Mouse (Mus musculus): ENCODE measurements at regions not wholly inside any gene's neighbourhood (a gene's known extent, or its start where the extent isn't known, plus 50 kb on each side); places are given as distances from the start of the nearest gene placed in this dataset.

DNA sequence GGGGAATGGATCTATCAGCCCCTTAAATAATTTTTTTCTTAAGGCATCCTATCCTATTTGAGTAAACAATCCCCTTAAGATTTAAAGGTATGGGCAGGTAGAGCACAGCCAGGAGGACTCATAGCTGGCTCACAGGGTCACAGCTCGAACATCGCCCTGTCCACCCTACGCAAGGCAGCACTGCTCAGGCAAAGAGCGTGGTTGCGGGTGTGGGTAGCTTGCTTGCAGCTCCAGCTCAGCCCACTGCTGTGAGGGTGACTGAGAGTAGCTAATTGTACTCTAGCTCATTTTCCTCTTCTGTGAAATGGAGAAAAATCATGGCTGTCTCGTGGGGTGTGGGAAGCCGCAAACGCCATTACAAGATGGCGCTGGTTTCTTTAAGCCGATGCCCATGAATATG lies 350.1 kb upstream of the Jmjd1c start:
- Histone ChIP-seq H3K27me3 (no peaks in the 10 kb centered on the region), H3K4me2 (replicated peaks) (no peak overlapping the region), H3K4me1 (replicated peaks) (0 out of 2 replicates have a peak, but pooled peaks cover 3% of the 10 kb centered on the region), H3K4me3 (replicated peaks) (no peak overlapping the region), H3K36me3 (no peaks in the 10 kb centered on the region), H3K9ac (replicated peaks) (no peak overlapping the region), H3K27ac (no peak overlapping the region), H3K9me3 (no peaks in the 10 kb centered on the region)
- no peak for ATAC-seq
- 97% methylated on average over 10 of the region's 10 CpGs for WGBS

DNA sequence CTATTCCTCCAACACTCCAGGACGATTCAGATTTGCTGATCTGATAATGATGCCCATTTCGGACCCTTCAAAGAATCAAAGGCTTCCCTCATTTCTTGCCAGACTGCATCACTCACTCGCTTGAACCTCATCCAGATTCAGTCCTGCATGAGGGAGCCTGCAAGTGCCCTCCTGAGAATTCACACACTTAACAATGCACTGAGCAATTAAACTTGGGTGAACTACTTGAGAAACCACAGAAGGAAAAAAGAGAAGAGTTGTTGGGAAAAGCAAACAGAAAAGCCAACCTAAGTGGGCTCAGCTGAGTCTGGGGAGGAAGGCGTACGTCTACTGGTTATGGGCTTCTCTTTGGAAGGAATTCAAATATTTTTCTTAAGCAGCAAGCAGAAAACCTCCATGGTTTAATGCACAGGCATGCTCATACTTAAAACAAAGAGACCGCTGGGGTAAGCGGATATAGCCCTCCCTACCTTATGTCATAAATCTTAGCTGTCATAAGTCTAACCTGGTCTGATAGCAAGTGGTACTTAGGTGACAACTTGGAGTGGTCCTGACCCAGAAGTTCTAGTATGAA lies 343.6 kb upstream of the Jmjd1c start:
- no peak overlapping the region for H3K27ac ChIP-seq
- H3K27me3 ChIP-seq: no peaks in the 10 kb centered on the region
- ATAC-seq: no peak
- H3K9ac ChIP-seq (replicated peaks): no peak overlapping the region
- H3K4me2 ChIP-seq (replicated peaks): no peak overlapping the region
- WGBS: 93% methylated on average over 7 of the region's 7 CpGs
- 0 out of 2 replicates have a peak, but pooled peaks cover 3% of the 10 kb centered on the region for H3K4me1 ChIP-seq (replicated peaks)
- H3K9me3 ChIP-seq: no peaks in the 10 kb centered on the region
- no peaks in the 10 kb centered on the region for H3K36me3 ChIP-seq
- no peak overlapping the region for H3K4me3 ChIP-seq (replicated peaks)

DNA sequence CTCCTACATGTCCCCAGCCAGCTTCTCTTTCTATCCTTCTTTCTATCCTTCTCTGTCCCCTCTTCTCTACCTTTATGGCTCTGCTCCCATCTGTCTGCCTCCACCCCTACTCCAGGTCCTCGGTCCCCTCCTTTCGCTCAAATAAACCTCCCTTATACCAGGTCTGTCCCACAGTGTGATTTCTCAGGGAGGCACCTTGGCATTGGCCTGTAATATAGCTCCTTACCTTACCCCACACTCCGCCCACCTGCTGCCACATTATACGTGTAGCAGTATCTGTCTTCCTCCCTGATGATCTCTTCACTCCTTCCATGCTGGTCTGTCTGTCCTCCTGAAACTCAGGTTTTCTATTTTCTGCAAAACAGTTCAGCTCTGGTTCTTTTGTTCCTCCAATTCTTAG lies 339.1 kb upstream of the Jmjd1c start:
- Histone ChIP-seq H3K4me3 (replicated peaks) (no peak overlapping the region), H3K36me3 (no peaks in the 10 kb centered on the region), H3K4me2 (replicated peaks) (no peak overlapping the region), H3K27ac (no peak overlapping the region), H3K4me1 (replicated peaks) (no peaks in the 10 kb centered on the region), H3K9ac (replicated peaks) (no peak overlapping the region), H3K27me3 (no peaks in the 10 kb centered on the region), H3K9me3 (no peaks in the 10 kb centered on the region)
- no peak for ATAC-seq
- 86% methylated on average over 4 of the region's 4 CpGs for WGBS

GRCm38 (mm10) chr10:66770161-66771030 lies 325.5 kb upstream of the Jmjd1c start:
- 45% methylated on average over 21 of the region's 21 CpGs for WGBS
- no peak overlapping the region for H3K4me3 ChIP-seq (replicated peaks)
- H3K27ac ChIP-seq: no peak overlapping the region
- peaks cover 4% of the 10 kb centered on the region for H3K4me1 ChIP-seq (replicated peaks)
- H3K9ac ChIP-seq (replicated peaks): no peak overlapping the region
- no peaks in the 10 kb centered on the region for H3K27me3 ChIP-seq
- H3K36me3 ChIP-seq: no peaks in the 10 kb centered on the region
- peak overlapping the region; percentile 44 for H3K4me2 ChIP-seq (replicated peaks)
- peak; percentile 63 for ATAC-seq
- peaks cover 15% of the 10 kb centered on the region; the same call in 1 of the 2 replicates for H3K9me3 ChIP-seq

DNA sequence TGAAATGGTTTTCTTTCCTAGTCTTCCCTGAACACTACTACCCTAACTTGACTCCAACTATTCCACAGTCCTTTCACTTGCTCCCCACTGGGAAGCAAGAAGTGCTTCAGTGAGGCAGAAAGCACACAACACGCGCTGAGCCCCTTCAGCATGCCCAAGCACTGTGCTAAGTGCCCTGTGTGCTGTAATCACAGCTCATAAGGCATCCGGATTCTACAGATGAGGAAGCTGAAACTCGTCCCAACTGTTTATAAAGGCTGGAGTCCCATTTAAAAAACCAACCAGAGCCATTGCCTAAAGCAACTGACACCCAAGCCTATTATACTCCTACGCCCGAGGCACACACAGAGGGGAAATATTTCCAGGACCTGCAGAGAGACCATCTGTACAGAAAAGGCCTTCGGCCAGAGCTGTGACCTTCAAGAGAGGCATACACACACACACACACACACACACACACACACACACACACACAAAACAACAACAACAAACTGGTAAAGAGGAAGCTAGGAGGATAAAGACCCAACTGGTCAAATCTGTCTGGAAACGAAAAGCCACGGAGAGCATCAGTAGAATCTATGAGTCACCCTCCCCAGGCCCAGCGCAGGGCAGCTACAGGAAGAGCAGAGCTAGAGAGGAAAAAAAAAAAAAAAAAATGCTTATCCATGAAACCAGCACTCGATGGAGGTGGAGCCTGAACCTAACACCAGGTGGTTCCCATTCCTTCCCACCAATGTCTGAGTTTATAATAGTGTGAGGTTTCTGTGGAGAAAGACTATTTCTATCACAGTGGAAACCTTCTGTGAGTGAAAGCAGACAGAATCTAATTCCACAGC lies 315.4 kb upstream of the Jmjd1c start:
- no peak overlapping the region for H3K27ac ChIP-seq
- no peak for ATAC-seq
- H3K36me3 ChIP-seq: no peaks in the 10 kb centered on the region
- WGBS: 84% methylated on average over 11 of the region's 11 CpGs
- no peak overlapping the region for H3K4me3 ChIP-seq (replicated peaks)
- H3K9me3 ChIP-seq: no peaks in the 10 kb centered on the region
- H3K9ac ChIP-seq (replicated peaks): no peak overlapping the region
- H3K27me3 ChIP-seq: no peaks in the 10 kb centered on the region
- H3K4me1 ChIP-seq (replicated peaks): no peaks in the 10 kb centered on the region
- no peak overlapping the region for H3K4me2 ChIP-seq (replicated peaks)

DNA sequence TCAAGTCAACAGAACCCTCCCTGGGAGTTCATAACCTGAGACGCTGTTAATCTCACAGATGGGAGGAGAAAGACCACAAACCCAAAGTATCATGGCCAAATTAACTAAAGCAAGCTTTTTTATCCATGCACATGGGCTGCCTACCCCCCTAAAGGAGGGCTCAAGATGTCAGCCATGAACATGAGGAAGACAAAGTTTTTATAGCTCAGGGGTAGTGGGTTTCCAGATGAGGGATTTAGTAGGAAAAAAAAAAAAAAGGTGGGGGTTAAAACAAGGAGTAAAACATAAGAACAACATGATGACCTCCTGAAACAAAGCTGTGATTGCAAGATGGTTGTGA lies 314.8 kb upstream of the Jmjd1c start:
- ATAC-seq: no peak
- 88% methylated on average over 1 of the region's 1 CpGs for WGBS
- Histone ChIP-seq H3K4me2 (replicated peaks) (no peak overlapping the region), H3K9ac (replicated peaks) (no peak overlapping the region), H3K27ac (no peak overlapping the region), H3K4me1 (replicated peaks) (no peaks in the 10 kb centered on the region), H3K27me3 (no peaks in the 10 kb centered on the region), H3K4me3 (replicated peaks) (no peak overlapping the region), H3K9me3 (no peaks in the 10 kb centered on the region), H3K36me3 (no peaks in the 10 kb centered on the region)

DNA sequence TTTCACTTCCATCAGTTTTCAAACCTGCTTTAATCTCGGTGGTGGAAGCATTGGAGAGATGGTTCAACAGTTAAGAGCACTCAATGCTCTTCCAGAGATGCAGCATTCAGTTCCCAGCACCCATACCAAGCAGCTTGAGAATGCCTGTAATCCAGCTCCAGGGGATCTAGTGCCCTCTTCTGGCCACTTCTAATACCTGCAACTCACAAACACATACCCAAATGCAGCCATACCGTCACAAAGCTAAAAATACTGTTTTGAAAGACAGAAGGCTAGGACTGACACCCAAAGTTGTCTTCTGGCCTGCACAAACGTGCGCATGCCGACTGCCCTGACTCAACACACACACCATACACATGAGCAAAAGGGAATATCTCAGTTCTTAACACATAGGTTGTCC lies 313.9 kb upstream of the Jmjd1c start:
- H3K9ac ChIP-seq (replicated peaks): no peak overlapping the region
- no peak overlapping the region for H3K27ac ChIP-seq
- H3K4me3 ChIP-seq (replicated peaks): no peak overlapping the region
- H3K36me3 ChIP-seq: no peaks in the 10 kb centered on the region
- H3K27me3 ChIP-seq: no peaks in the 10 kb centered on the region
- H3K4me1 ChIP-seq (replicated peaks): no peaks in the 10 kb centered on the region
- no peak for ATAC-seq
- 94% methylated on average over 5 of the region's 5 CpGs for WGBS
- H3K4me2 ChIP-seq (replicated peaks): no peak overlapping the region
- no peaks in the 10 kb centered on the region for H3K9me3 ChIP-seq

DNA sequence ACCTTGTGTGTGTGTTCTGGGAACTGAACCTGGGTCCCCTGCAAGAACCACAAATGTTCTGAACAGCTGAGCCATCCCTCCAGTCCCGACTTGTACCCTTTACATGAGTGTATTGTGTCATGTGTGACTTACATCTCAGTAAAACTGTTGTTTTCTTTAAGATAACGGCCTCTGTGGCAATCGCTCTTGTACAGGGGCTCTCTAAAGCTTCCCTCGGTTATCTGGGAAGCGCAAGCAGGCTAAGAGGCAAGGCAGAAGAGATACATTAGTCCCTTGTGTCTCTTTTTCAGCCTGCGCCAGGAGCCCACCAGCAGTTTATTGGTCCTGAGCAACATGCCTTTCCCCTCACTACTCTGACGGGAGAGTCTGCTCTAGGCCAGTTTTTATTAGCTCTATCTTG lies 308.1 kb upstream of the Jmjd1c start:
- Histone ChIP-seq H3K4me1 (replicated peaks) (no peaks in the 10 kb centered on the region), H3K4me3 (replicated peaks) (no peak overlapping the region), H3K27me3 (no peaks in the 10 kb centered on the region), H3K9ac (replicated peaks) (no peak overlapping the region), H3K27ac (no peak overlapping the region), H3K9me3 (no peaks in the 10 kb centered on the region), H3K4me2 (replicated peaks) (no peak overlapping the region), H3K36me3 (no peaks in the 10 kb centered on the region)
- WGBS: 92% methylated on average over 7 of the region's 7 CpGs
- no peak for ATAC-seq

DNA sequence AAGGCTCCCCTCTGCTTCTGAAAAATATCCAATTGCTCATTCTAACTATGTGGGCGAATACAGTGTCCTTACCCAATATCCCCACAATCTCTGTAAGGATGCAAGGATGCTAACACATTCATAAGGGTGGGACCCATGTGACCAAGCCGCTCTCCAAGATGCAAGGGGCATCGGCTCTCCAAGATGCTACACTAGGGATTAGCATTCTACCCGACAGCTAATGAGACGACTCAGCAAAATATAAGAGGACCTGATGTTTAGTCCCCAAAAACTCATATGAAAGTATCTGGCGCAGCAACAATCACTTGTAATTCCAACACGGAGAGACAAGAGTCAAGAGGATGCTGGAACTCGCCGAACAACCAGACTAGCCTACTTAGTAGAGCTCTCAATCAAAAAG lies 299.6 kb upstream of the Jmjd1c start:
- ATAC-seq: no peak
- Histone ChIP-seq H3K36me3 (no peaks in the 10 kb centered on the region), H3K4me3 (replicated peaks) (no peak overlapping the region), H3K9ac (replicated peaks) (no peak overlapping the region), H3K4me1 (replicated peaks) (no peaks in the 10 kb centered on the region), H3K9me3 (no peaks in the 10 kb centered on the region), H3K27me3 (no peaks in the 10 kb centered on the region), H3K4me2 (replicated peaks) (no peak overlapping the region), H3K27ac (no peak overlapping the region)
- WGBS: 93% methylated on average over 9 of the region's 9 CpGs

DNA sequence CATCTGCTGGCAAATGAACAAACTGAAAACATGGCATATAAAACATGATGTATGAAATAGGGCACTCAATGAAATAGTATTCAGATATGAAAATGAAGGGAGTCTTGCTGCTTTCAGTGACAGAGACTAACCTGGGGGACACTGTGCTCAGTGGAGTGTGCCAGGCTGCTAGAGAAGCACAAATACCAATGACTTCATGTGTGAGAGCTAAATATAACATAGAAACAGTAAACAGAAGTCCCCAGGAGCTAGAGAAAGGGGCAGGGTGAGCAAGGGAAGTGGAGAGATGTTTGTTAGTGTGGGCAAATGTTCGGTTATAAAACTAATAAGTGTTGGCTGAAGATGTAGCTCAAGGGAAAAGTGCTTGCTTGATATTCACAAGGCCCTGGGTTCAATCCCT lies 293.2 kb upstream of the Jmjd1c start:
- Histone ChIP-seq H3K27me3 (no peaks in the 10 kb centered on the region), H3K4me2 (replicated peaks) (no peak overlapping the region), H3K4me1 (replicated peaks) (no peaks in the 10 kb centered on the region), H3K9ac (replicated peaks) (no peak overlapping the region), H3K4me3 (replicated peaks) (no peak overlapping the region), H3K9me3 (peaks cover 4% of the 10 kb centered on the region; the same call in 1 of the 2 replicates), H3K36me3 (no peaks in the 10 kb centered on the region), H3K27ac (no peak overlapping the region)
- WGBS: 92% methylated on average over 1 of the region's 1 CpGs
- ATAC-seq: no peak

DNA sequence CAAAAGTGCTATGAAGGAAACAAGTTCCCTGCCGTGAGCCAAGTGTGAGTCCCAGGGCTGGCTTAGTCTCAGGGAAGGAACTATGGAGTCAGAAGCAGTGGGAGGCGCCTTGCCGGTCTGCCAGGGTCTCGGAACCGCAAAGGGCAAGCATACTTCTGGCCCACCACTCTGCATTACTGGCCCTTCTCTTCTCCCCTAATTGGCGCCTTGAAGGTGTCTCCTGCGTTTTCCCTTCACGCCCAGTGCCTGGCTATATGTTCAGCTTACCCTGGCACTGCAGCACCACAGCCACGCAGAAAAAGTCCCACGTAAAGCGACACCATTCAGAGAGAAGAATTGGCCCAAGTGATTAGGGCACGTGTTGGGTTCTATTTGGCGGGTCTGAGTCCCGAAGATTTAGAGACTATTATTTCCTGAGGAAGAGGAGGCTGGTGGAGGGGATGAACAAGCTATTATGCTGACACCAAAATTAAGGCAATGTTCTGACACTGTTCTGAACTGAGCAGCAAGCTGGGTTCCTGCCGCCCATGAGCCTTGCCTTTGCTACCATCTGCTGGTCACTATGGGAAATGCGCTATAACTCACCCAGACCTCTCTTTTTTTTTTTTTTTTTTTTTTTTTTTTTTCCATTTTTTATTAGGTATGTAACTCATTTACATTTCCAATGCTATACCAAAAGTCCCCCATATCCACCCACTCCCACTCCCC lies 288.5 kb upstream of the Jmjd1c start:
- H3K27me3 ChIP-seq: no peaks in the 10 kb centered on the region
- H3K27ac ChIP-seq: no peak overlapping the region
- H3K9me3 ChIP-seq: peaks cover 4% of the 10 kb centered on the region; the same call in 1 of the 2 replicates
- H3K36me3 ChIP-seq: no peaks in the 10 kb centered on the region
- WGBS: 48% methylated on average over 16 of the region's 16 CpGs
- H3K4me3 ChIP-seq (replicated peaks): no peak overlapping the region
- H3K4me1 ChIP-seq (replicated peaks): no peaks in the 10 kb centered on the region
- peak; percentile 86 for ATAC-seq
- no peak overlapping the region for H3K4me2 ChIP-seq (replicated peaks)
- H3K9ac ChIP-seq (replicated peaks): no peak overlapping the region

All from midbrain, embryonic 13.5 days (tissue).